Mouse (Mus musculus): ENCODE data around the gene 1110032A03Rik. TPM values are rescaled to one million over a fixed set of nuclear protein-coding genes. Genes with fewer than 3 reads are reported as not detected.

Gene 1110032A03Rik
- polyA plus RNA-seq, 1 experiment from 2014 or later: 23.2 TPM

DNA sequence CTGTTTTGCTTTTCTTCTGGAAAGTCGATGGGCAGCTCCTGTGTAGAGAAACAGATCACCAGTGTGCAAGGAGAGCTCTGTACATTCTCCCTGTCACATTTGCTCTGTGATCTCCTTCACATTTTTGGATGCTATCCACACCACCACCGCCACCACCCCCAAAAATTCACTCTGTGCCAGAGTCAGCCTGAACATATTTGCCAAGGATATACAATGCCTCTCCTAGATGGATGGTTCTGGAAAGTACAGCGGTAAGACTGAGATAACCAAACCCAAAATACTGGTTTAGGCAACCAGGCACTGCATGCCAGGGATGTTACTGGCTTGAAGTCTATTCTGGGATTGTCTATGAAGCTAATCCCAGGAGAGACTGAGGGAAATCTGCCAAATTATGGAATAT is 33.1 kb downstream of the 1110032A03Rik start:
- no peaks in the 10 kb centered on the region for H3K9me3 ChIP-seq
- peaks cover 37% of the 10 kb centered on the region for H3K27me3 ChIP-seq (ENCODE audit: poor library complexity, severe bottlenecking)
- DNase-seq (ENCODE audit: extremely low spot score, low spot score): no peak
- H3K36me3 ChIP-seq (replicated peaks): no peaks in the 10 kb centered on the region
- no peak overlapping the region for H3K4me3 ChIP-seq
- WGBS: 90% methylated on average over 3 of the region's 3 CpGs
- H3K4me1 ChIP-seq: peaks cover 25% of the 10 kb centered on the region
- no peak overlapping the region for H3K27ac ChIP-seq

DNA sequence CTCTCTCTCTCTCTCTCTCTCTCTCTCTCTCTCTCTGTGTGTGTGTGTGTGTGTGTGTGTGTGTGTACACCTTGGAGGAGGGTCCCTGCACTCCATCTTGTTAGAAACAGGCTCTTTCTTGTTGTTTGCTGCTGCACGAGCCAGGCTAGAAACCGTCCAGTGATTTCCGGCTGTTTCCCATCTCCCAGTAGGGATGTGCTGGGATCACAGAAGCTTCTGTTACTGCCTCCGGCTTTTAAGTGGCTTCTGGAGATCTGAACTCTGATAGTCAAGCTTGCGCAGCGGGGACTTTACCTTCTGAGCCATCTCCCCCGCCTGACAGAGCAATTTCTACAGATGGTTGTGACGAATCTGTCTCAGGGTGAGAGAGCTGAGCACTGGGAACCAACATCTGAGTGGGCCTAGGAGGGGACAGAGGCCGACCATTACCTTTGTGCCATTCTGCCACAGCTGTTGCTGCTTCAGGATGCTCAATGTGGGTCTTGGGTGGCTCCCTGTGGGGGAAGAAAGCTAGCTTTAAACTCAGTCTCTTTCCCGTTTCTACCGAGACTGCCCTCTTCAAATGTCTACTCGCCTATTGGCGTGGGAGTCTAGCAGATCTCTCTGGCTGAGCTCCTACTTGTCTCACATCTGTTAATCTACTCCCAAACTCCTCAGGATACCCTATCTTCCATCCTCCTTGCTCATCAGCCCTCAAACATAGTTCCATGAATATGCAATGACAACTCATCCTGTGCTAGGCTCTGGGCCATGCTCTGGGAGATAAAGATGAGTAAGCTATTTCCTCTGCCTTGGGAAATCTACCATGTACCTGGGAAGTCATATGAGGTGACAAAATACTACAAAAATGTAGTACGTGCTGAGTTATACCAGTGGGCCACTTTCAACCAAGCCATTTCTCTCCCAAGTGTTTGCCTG is 34.2 kb downstream of the 1110032A03Rik start:
- DNase-seq (ENCODE audit: extremely low spot score, low spot score): no peak
- H3K27me3 ChIP-seq (ENCODE audit: poor library complexity, severe bottlenecking): peaks cover 25% of the 10 kb centered on the region
- no peak overlapping the region for H3K4me3 ChIP-seq
- H3K36me3 ChIP-seq (replicated peaks): no peaks in the 10 kb centered on the region
- peaks cover 19% of the 10 kb centered on the region for H3K4me1 ChIP-seq
- H3K27ac ChIP-seq: no peak overlapping the region
- WGBS: 93% methylated on average over 14 of the region's 14 CpGs
- no peaks in the 10 kb centered on the region for H3K9me3 ChIP-seq

DNA sequence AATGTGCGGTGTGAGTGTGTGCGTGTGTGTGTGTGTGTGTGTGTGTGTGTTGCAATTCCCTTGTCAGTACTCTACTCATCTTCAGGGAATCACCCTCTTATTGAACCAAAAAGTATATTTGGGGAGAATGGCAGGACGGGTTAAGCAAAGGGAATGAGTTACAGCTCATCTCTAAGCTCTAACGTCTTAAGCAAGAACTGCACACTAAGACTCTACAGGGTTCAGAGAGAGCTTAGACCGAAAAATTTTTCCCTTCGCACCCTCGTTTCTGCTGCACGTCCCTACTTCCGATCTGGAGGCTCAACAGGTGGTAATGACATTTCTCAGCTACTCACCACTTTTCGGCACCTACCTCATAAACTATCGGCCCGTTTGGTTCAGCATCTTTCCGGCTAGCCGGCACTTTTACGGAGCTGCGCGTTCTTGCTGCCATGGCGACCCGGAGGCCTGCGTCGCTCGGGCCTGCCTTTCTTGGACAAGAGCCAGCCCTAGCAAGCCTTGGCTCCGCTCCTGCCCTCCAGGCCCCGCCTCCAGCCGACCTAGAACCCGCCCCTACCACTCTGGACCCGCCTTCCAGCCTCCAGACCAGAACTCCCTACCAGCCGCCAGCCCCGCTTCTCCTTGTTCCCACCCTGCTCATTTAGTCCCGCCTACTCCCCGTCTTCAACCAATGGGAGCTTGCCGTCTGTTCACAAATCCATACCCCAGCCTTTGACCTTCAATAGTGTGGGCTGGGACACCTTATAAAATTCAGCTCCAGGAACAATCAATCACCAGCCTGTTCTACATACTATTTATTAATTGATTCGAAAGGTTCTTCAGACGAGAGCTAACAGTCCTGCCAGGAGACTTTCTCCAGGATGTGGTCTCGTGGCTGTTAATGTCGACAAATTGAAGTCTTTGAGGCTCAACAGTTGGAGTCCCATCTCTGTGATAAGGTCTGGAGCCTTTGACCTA is 36.1 kb downstream of the 1110032A03Rik start, which contains the start of gene Dixdc1:
Gene Dixdc1, minus strand, starts transcription at position 604 of the 957 bp plus-strand sequence.
- DNase-seq (ENCODE audit: extremely low spot score, low spot score): peak; percentile 95
- peak within 1 kb of the TSS; percentile 40 for H3K27ac ChIP-seq
- peaks cover 14% of the 10 kb centered on the region for H3K27me3 ChIP-seq (ENCODE audit: poor library complexity, severe bottlenecking)
- no peaks in the 10 kb centered on the region for H3K9me3 ChIP-seq
- H3K4me1 ChIP-seq: peaks cover 18% of the 10 kb centered on the region
- 16% methylated on average over 36 of the region's 36 CpGs for WGBS
- H3K36me3 ChIP-seq (replicated peaks): no peaks in the 10 kb centered on the region
- H3K4me3 ChIP-seq: peak within 1 kb of the TSS; percentile 52

DNA sequence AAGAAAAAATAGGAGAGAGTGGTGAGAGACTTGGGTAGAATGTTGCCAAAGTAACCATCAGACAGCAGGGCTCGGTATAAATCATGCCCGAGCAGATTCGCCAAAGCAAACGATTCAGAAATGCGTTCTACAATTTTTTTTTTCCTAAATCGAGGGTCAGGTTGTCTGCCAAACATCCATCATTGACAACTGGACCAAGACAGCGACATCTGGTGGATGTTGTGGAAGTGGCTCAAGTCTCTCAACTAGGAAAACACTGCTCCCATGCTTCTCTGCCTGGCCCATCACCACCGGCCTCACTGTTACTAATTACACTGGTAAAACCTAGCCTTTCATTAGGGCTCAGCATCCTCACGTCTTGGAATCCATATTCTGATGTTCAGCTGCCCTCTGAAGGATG is 40.3 kb downstream of the 1110032A03Rik start:
- peak; percentile 53 for DNase-seq (ENCODE audit: extremely low spot score, low spot score)
- H3K36me3 ChIP-seq (replicated peaks): no peaks in the 10 kb centered on the region
- 7% methylated on average over 9 of the region's 9 CpGs for WGBS
- no peaks in the 10 kb centered on the region for H3K9me3 ChIP-seq
- H3K27ac ChIP-seq: no peak overlapping the region
- no peak overlapping the region for H3K4me3 ChIP-seq
- H3K27me3 ChIP-seq (ENCODE audit: poor library complexity, severe bottlenecking): peaks cover 17% of the 10 kb centered on the region
- peaks cover 33% of the 10 kb centered on the region for H3K4me1 ChIP-seq

DNA sequence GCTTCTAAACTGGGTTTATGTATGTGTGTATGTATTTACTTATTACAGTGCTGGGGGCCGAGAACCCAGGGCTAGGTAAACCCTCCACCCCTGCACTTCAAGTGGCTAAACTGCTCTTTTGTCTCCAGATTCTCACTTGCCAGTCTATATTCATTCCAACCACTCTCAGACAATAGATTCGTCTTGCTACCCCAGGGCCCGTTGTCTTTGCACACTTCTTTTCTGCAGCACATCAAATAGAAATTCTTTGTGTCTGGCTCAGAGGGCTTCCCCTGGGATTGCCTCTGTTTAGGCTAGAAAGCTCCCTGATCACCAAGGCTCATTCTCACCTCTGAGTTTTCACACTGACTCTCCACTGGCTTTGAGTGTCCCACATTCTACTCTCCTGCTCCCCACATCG is 42.8 kb downstream of the 1110032A03Rik start:
- no peaks in the 10 kb centered on the region for H3K9me3 ChIP-seq
- whole genome bisulfite sequencing: 19% methylated on average over 4 of the region's 4 CpGs
- no peak overlapping the region for H3K4me3 ChIP-seq
- DNase-seq (ENCODE audit: extremely low spot score, low spot score): no peak
- H3K27me3 ChIP-seq (ENCODE audit: poor library complexity, severe bottlenecking): peaks cover 12% of the 10 kb centered on the region
- 0 out of 2 replicates have a peak overlapping the region, but pooled peaks have one; percentile 6 for H3K27ac ChIP-seq
- no peaks in the 10 kb centered on the region for H3K36me3 ChIP-seq (replicated peaks)
- H3K4me1 ChIP-seq: peaks cover 30% of the 10 kb centered on the region

DNA sequence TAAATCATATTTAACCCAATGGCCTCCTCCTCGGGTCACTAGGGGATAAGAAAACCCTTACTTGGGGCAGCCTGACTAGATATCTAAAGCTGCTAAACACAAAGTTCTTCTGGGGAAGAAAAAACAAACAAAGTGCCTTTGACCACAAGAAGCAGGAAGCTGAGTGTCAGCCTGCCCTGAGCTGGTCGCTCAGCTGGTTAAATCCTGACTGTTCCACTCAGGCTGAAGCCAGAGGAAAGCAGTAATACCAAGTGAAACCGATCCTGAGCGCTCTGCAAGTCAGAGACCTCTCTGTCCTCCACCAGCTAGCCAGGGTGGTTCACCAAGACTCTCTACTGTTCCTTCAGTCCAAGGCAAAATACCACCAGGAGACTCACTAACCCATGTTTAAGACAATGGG is 45.7 kb downstream of the 1110032A03Rik start:
- Histone ChIP-seq H3K27ac (no peak overlapping the region), H3K9me3 (no peaks in the 10 kb centered on the region), H3K4me1 (peaks cover 56% of the 10 kb centered on the region), H3K36me3 (replicated peaks) (no peaks in the 10 kb centered on the region), H3K4me3 (no peak overlapping the region), H3K27me3 (ENCODE audit: poor library complexity, severe bottlenecking) (peaks cover 10% of the 10 kb centered on the region; the same call in 1 of the 2 replicates)
- 67% methylated on average over 4 of the region's 4 CpGs for WGBS
- no peak for DNase-seq (ENCODE audit: extremely low spot score, low spot score)

DNA sequence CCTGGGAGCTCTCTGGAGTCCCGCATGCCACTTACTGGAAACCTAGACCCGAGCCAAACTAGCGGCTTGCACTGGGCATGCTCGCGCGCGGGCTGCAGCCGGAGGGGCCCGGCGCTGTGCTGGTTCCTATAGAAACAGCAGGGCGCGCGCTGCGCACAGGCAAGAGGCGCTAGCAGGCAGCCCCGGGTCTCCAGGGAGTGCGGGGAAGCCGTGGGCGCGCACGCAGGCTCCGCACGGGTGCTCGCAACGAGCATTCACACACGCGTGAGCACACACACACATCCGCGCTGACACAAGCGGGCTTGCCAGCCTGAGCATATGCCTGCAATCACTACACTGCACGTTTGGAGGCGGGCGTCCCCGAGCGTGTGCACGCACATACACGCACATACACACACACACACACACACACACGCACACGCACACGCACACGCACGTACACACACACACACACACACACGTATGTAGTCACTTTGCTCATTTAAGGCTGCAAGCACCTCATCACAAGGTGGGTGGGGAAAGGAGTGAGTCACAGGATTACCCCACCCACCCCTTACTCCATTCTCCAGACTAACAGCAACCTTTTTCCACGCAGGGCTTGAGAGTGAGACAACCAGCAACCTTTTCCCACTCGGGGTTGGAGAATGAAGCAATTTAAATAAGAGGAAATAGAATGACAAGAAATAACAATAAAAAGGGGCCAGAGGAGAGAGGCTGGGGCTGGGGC is 47.2 kb downstream of the 1110032A03Rik start:
- H3K4me3 ChIP-seq: peak overlapping the region; percentile 70
- H3K27ac ChIP-seq: peak overlapping the region; percentile 86
- no peaks in the 10 kb centered on the region for H3K9me3 ChIP-seq
- WGBS: under 1% methylated on average over 45 of the region's 45 CpGs
- DNase-seq (ENCODE audit: extremely low spot score, low spot score): peak; percentile 82
- peaks cover 60% of the 10 kb centered on the region for H3K4me1 ChIP-seq
- H3K27me3 ChIP-seq (ENCODE audit: poor library complexity, severe bottlenecking): peaks cover 10% of the 10 kb centered on the region; the same call in 1 of the 2 replicates
- H3K36me3 ChIP-seq (replicated peaks): no peaks in the 10 kb centered on the region

DNA sequence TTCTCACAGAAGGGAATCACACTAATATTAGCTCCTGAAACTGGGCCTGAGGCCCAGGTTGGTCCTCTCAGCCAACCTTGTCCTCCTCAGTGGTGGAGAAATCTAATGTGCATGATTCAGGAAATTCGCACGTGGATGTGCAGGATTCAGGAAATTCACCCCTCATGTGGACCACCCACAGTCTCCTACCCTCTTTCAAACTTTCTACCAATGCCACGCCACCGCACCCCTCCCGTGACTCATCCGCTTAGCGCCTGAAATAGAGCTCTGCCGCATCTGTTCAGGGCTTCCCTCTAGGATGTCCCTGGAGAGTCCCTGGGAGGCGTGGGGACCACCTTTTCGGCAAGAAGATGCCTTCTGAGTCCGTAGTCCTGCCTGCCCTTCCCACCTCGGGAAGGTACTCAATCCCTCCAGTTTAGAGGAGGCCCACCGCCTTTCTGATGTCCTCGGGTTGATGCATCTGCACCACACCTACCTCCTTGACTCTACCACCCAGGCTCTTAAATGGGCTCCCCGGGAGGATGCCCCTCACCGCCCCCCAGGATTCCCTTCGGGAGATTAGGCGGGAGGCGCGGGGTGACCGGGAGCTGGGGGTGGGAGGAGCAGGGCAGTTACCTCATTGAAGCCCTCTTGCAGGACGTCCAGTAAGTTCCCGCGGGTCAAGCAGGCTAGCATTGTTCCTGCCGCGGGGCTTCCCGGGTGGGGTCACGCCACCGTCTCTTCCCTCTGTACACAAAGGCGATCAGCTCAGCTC is 48.0 kb downstream of the 1110032A03Rik start:
- Histone ChIP-seq H3K9me3 (no peaks in the 10 kb centered on the region), H3K4me1 (peaks cover 56% of the 10 kb centered on the region), H3K27me3 (ENCODE audit: poor library complexity, severe bottlenecking) (peaks cover 10% of the 10 kb centered on the region; the same call in 1 of the 2 replicates), H3K36me3 (replicated peaks) (peaks cover 2% of the 10 kb centered on the region), H3K27ac (peak overlapping the region; percentile 86), H3K4me3 (peak overlapping the region; percentile 70)
- 3% methylated on average over 30 of the region's 30 CpGs for WGBS
- DNase-seq (ENCODE audit: extremely low spot score, low spot score): peak; percentile 48

DNA sequence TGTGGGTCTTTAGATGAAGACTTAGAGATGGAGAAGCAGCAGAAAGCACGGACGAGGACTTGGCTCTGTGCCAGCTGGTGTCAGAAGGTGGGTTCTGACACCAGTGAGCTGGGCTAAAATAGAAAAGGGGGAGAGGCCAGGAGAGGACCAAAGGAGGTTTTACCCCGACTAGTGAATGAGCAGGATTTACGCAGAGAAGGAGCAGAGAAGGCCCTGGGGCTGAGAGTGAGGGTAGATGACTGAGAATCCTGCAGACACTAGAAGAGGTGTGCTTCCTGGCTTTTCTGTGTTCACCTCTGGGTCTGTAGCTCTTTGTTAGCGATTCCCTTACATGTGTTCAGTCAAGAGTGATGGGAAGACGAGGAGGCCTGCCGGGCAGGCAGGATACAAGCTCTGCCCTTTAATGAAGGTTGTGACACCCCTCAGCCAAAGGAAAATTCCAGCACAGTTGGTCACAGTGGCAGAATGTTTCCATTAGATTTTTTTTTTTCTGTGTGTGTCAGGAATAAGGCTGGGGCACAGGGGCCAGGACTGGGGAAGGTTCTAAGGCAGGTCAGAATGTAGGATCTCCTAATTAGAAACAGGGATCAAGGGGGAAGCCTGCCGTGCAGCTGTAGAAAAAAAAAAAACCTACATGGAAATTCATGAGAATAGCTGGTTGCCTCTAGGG is 49.3 kb downstream of the 1110032A03Rik start:
- peak overlapping the region; percentile 86 for H3K27ac ChIP-seq
- peaks cover 63% of the 10 kb centered on the region for H3K4me1 ChIP-seq

DNA sequence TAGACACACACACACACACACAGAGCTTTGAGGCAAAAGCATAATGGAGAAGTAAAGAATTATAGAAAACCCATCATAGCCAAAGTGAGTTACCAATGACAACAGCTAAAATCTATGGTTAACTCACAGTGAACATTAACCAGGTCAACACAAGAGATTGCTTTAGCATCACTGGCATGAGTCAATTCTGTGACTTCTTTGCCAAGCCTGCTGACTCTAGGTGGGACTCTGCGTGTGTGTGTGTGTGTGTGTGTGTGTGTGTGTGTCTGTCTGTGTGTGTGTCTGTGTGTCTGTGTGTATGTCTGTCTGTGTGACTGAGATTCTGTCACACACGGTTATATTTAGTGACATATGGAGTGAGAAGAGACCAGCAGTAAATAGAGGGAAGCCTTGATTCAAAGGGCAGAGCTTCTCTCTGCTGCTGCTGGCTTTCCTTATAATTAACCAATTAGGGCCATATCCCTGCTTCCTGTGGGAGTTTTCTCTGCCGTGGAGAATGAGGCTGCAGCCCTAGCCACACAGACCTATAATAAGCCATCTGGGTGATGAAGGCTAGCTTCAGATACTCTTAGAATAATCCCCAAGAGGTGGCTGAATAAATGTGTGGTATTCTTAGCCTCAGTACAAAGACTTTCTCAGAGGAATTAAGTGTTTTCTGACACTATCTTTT is 50.5 kb downstream of the 1110032A03Rik start:
- Histone ChIP-seq H3K36me3 (replicated peaks) (peaks cover 6% of the 10 kb centered on the region), H3K27ac (peak overlapping the region; percentile 60; the same call in 1 of the 2 replicates), H3K27me3 (ENCODE audit: poor library complexity, severe bottlenecking) (peaks cover 5% of the 10 kb centered on the region; the same call in 1 of the 2 replicates), H3K9me3 (no peaks in the 10 kb centered on the region), H3K4me3 (no peak overlapping the region), H3K4me1 (peaks cover 66% of the 10 kb centered on the region)
- 43% methylated on average over 3 of the region's 3 CpGs for WGBS
- DNase-seq (ENCODE audit: extremely low spot score, low spot score): no peak

More for the DNA sequence above, 49.3 kb downstream of the 1110032A03Rik start:
- no peaks in the 10 kb centered on the region for H3K9me3 ChIP-seq
- peaks cover 6% of the 10 kb centered on the region for H3K36me3 ChIP-seq (replicated peaks)
- peaks cover 10% of the 10 kb centered on the region; the same call in 1 of the 2 replicates for H3K27me3 ChIP-seq (ENCODE audit: poor library complexity, severe bottlenecking)
- H3K4me3 ChIP-seq: peak overlapping the region; percentile 70
- WGBS: 36% methylated on average over 8 of the region's 8 CpGs
- peak; percentile 40 for DNase-seq (ENCODE audit: extremely low spot score, low spot score)
